Mouse (Mus musculus) large intestine, adult 2 months (tissue): ENCODE results near the gene Pla2g2c. TPM values are rescaled to one million over a fixed set of nuclear protein-coding genes. Genes with fewer than 3 reads are reported as not detected.

ENCODE experiments used
- DNase-seq: peaks from one replicate; pipeline ENCODE4 v3.0.0-alpha.2; 2012; ENCODE audit warnings: low read depth, low spot score
- WGBS: fragments of 180-500 bp; shearing (Covaris S2); methylation state at CpG from one replicate; pipeline ENCODE4 v1.1.7; 2018; 5-methylcytosine and 5-hydroxymethylcytosine counted together
- polyA plus RNA-seq: library from polyadenylated mRNA; depleted of rRNA; stranded (reverse); fragments of >200 nt; gene quantifications from 2 replicates; pipeline ENCODE4 v1.2.3, GENCODE M21; 2012

Pla2g2c gene
- polyA plus RNA-seq, 1 experiment = 0.45 TPM

DNA sequence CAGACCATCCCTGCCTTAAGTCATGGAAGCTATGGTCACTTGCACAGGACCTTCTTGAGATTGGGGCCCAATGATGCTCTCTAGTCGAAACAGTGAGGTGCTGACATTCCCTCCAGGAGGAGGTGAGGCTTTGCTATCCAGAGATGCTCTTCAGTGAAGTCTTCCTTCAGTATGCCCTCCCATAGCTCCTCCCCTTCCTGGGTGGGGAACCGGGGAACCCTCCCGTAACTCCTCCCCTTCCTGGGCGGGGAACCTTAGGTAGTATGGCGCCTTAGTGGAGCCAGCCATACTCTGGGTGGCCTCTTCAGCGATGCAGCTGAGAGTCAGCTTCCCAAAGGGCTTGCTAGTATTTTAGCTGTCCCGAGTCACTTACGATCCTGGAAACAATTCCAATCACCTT is 18.0 kb upstream of the Pla2g2c start:
- WGBS = 94% methylated on average over 8 of the region's 8 CpGs
- no peak for DNase-seq

DNA sequence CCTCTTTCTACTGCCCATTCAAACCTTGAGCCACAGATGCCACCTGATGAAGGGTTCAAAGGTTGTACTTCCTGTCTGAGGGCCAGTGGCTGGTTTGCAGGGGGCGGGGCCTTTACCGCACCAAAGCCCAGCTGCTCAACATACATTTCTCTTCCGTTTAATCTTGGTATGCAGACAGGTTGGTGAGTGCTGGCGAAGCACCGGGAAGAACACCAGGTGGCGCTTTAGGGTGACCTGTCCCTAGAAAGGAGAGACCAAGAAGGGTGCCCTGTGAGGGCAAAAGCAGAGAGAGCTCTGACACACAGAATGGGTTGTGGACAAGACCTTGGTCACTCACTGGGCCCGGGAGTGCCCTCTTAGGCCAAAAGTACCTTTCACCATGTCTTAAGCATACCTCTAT is 16.0 kb upstream of the Pla2g2c start:
- no peak for DNase-seq
- WGBS = 2% methylated on average over 7 of the region's 7 CpGs

DNA sequence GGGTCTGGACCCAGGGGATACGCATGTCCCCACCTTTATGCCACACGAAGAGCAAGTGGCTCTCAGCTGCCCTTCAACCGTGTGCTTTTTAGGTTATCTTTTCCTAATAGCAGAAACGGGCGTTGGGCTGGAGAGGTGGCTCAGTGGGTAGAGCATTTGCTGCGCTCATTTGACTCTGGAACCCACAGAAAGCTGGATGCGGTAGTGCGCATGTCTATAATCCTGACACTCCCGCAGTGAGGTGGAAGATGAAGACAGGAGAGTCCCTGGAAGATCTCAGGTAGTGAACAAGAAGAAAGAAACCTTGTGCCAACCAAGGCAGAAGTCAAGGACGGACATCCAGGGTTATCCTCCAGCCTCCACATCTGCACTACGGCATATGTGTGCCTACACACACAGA is 15.3 kb upstream of the Pla2g2c start:
- 80% methylated on average over 11 of the region's 11 CpGs for WGBS
- DNase-seq = no peak

DNA sequence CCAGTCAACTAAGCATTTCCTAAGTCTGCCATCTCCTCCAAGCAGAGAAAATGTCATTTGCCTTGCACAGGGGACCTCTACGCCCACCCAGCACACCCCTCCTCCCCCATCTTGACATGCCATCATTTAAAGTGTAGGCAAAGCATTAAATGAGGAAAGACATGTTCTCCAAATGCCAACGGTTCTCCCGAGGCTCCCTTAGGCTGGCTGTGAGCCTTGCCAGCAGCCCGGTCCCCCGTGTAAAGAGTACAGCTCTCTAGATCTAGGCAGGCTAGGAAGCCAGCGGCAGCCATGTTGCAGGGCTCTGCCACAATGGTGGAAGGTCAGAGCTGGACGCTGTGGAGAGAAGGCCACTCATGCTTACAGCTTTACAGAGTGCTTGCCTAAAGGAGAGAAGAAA is 14.6 kb upstream of the Pla2g2c start:
- 71% methylated on average over 7 of the region's 7 CpGs for WGBS
- no peak for DNase-seq

DNA sequence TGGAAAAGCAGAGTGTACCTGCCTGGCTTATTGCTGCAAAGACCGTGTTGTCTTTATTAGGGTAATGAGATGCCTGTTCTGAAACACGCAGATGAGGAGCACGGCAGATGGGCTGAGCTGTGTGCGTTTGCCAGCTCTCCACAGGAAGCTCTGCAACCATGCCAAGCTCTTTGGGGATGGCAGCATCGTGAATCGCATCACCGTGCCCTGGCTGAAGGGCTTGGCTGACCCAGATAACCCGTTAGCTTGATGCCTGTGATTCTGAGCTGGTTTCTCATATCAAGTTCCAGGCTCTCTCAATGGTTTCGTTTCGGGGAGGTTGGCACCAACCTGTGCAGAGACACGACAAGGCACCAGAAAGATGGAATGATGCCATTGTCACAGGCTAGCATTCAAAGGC is 14.0 kb upstream of the Pla2g2c start:
- 83% methylated on average over 11 of the region's 11 CpGs for WGBS
- DNase-seq = no peak

DNA sequence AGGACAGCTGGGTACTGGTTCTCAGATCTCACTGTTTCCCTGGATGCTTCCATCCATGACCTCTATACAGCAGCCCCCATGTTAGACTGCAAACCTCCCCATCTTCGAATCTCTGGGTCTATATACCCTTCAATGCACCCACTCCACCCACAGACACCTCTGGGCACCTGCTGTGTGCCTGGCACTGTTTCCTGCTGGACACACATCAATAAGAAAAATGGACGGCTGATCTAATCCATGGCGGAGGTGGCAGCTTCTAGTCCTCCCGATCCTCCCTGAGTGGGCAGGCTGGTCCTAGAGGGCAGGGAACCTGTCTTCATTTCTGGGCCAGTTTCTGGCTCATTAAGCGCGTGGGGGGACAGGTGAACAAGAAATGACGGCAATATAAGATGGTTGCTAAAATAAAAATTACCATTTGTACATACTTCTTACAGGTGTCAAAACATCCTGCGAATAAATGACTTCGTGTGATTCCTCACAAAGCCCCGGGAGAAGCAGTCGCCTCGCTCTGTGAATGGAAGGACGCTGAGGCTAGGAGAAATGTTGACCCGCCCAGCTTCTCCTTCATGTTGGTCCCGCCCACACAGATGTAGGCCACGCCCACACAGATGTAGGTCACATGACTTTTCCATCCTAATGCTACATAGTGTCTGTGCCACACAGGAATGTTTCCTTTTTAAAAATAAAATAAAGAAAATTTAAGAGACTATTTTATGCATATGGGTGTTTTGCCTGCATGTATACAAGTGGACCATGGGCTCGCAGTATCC is 13.4 kb upstream of the Pla2g2c start:
- WGBS = 61% methylated on average over 17 of the region's 17 CpGs
- DNase-seq = no peak

DNA sequence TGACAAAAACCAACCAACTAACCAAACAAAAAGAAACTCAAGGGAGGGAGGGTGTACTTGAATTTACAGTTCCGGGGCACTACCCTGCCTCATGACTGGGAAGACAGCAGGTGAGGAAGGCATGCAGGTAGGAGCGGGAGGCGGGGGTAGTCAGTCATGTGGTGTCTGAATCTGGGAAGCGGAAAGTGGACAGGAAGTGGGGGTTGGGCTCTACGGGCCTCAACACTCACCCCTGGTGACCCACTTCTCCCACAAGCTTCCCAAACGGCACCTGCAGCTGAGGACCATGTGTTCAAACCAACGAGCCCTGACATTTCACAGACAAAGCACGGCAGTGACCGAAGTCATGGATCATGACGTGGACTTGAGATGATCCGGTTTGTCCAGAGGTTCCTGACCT is 12.5 kb upstream of the Pla2g2c start:
- 80% methylated on average over 11 of the region's 11 CpGs for WGBS
- no peak for DNase-seq

DNA sequence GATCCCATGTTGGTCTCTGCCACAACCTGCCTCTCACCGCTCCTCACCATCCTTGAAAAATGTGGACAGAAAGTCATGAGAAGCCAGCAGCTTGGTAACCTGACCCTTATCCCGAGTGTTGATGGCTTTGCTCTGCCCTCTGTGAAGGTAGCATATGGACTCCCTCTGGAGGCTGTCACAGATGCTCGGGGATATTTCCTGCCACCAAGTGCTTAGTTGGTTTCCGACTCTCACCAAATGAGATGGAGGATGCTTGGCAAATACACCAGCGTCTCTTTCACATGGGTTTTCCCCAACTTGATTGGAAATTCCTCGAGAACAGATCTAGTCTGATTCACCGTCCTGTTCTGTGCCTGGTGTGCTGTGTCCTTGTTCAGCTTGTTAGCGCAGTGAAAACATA is 12.0 kb upstream of the Pla2g2c start:
- no peak for DNase-seq
- WGBS = 75% methylated on average over 8 of the region's 8 CpGs

DNA sequence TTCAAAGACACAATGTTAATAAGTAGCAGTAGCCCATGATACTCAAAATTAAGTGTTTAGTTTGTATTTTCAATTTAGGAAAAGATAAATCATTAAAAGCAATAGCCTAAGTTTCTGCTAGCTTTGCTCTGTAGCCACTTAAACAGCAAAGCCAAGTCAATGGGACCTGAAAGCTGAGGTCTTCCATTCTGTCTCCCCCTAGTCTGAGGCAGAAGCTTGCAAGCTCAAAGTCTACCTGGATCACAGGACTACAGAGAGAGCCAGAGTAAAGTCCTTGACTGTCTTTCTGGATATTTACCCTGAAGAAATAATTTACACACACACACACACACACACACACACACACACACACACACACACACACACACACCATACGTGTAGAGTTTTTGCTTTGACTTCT is 10.4 kb upstream of the Pla2g2c start:
- WGBS = 64% methylated on average over 1 of the region's 1 CpGs
- no peak for DNase-seq

DNA sequence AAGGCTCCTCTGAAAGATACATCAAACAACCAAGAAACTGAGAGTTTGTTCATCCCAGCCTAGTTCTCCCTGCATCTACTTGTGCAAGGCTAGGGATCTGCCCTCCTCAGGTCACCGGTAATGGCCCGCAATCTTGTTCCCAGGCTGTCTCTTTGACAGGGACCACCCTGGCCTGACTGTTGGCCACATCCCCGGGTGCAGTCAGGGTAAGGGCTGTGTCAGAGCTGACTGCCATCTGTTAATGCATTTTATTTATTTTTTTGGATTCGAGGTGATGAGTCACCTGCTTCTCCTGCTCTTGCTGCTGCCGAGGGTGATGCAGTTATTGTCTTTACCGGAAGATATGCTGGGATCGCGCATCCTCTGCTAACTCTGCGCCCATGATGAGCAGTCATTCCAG is 7.9 kb upstream of the Pla2g2c start:
- no peak for DNase-seq
- 81% methylated on average over 9 of the region's 9 CpGs for WGBS

DNA sequence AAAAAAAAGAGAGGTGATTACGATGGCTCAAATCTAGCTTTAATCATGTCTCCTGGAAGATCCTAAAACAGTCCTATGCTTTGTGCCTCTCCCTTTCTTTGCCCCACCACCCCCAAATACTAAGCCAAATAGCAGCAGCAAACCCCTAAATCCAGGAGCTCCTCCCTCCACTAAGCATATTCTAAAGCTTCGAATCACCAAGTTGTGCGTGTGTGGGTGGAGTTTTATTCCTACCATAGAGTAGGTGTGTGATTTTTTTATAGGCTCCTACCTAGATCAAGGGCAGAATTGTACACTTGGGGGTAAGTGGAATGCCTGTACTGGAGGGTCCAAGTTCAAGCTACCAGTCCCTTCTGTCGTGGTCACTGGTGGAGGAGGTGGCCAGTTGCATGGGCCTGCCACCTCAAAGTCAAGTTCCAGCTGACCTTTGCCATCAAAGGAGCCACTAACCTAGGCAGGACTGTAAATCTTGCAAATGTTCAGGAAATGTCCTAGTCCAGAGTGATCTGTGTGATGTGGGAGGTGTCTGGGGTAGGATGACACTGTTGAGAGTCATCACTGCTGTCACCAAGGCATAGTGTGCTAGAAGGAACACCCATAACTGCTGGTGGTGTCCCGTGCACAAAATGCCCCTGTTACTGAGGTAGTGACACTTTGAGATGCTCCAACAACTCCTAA is 5.9 kb upstream of the Pla2g2c start:
- DNase-seq = no peak
- WGBS = 46% methylated on average over 5 of the region's 5 CpGs

DNA sequence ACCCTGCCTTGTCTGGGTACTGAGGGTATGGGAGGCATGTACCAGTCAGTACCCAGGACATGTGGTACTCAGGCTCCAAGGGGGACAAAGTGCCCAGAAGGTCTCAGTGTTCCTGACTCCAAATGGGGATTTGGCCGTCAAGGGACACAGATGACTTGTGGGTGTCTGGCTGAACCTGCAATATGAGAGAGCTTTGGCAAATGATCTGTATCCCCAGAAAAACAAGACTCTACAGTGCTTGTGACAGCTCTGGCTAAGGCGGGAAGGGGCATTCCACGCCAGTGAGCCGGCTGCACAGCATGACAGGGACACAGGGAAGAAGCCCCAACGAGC is 5.4 kb upstream of the Pla2g2c start:
- WGBS = 96% methylated on average over 5 of the region's 5 CpGs
- no peak for DNase-seq

DNA sequence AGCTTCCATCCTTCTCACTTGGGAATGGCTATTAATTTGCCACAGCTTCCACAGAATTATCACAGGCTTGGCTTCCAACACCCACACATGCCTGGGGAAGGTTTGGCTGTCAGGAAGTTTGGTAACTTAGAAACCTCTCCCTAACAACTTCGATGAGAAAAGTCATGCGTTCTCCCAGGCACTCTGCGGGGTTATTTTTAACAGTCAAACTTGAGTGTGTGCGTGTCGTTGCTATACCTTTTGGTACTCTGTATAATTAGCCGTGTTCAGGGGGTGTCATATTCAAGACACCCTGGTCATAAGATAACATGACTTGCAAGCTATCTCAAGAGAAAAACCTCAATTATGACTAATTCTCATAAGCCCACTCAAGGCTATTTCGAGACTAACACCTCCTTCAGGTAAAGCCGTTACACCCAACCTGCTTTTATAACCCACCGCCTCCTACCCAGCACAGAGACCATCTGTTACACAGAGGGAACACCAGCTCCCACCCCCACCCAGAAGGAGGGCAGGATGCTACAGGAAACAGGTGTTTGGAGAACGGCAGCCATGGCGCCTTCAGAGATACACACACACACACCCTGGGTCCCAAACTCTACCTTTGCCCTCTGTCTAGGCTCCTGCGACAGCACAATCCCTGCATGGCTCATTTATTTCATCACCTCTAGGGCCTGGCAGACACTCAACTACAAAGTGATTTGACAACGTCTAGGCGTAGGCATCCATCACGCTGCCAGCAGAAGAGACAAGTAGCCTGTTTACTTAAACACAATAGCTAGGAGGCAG is 905 bp upstream of the Pla2g2c start:
- no peak for DNase-seq
- 33% methylated on average over 15 of the region's 15 CpGs for WGBS

DNA sequence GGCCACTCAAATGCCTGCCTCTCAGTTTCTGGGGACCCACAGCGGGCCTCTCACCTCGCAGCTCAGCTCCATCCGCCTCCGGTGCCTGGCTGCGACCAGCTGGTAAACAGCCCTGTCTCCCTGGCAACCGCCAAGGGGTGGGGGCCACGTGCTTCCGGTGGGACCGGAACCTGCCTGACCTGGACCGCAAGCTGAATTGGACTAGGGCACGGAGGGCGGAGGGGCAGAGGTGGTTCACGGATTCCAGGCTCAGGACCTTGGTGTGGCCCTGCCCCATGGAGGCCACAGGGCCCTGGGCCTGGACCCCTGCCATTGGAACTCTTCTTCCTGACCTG is 502 bp downstream of the Pla2g2c start:
- 17% methylated on average over 13 of the region's 13 CpGs for WGBS
- no peak for DNase-seq

DNA sequence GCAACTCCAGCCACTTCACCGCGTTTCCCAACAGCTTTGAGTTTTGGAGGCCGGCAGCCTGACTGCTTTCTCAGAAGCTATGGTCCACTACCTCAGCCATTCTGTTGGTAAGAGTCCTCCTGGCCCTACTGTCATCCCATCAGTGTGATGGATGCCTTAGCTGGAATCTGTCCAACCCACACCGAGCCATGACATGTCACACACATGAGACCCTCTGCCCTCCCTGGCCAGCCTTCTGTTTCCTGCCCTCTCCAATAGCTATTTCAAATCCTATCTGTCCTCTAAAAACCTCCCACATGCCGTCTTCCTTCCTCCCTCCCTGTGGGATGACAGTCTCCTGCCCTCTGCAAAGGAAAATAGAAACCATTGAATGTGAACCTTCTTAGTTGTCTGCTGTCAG is 1.2 kb downstream of the Pla2g2c start:
- WGBS = 86% methylated on average over 5 of the region's 5 CpGs
- DNase-seq = no peak

DNA sequence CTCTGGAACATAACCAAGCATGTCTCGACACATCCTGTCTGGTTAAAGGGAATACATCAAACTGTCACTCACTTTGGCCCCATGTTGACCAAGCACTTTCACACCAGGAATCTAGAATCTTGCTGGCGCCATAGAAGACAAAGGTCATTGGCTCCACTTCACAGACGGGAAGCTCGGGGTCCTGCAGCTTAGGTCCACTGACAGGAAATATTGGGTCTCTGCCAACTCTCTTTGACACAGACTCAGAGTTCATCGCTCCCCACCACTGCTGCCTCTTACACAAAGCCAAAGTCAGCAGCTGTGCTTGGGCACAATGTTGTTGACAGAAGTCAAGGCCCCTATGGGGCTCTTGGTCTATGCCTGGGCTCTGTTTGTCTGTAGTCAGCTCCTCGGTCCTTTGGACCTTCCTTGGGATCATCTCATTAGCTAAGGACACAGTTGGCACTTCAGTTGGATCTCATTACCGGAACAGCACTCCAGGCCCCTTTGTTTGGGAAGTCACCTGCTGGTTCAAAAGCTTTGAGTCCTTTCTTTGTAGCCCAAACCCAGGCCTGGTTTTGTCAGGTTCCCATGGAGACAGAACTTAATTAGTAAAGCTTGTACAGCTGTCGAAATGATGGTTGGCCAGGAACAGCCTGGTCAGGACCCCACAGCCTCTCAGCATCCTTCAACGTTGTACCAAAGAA is 4.6 kb downstream of the Pla2g2c start:
- WGBS = 68% methylated on average over 9 of the region's 9 CpGs
- no peak for DNase-seq

DNA sequence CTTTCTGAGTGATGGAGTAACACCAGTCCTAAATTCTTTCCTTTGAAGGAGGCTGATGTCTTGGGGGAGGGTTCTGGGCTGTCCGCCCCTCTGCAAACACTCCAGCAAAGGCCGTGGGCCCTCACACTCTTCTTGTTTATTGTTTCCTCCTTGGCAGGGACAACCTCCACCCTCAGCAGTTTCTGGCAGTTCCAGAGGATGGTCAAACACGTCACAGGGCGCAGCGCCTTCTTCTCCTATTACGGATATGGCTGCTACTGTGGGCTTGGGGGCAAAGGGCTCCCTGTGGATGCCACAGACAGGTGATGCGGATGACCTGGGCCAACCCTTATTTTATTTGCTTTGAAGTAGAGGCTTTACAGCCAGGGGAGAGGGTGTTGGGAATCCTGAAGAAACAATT is 9.5 kb downstream of the Pla2g2c start:
- no peak for DNase-seq
- WGBS = 34% methylated on average over 7 of the region's 7 CpGs

DNA sequence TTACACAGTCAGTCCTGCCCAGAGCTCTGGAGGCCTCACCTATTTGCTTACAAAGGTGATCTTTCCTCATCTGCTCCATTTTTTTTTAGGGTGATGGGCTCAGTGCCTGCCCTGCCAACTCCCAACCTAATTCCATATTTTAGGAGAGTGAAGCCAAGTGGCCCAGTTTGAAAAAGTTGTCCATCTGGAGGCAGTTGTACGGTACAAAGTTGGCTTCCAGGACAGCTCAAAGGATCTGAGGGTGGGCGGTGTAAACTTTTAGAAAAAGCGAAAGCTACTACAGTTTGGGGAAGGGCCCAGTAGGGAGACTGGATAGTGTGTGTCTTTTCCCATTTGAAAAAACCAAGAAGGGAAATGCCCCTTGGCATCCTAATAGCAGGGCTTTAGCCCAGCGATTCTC is 10.3 kb downstream of the Pla2g2c start:
- DNase-seq = no peak
- WGBS = 90% methylated on average over 4 of the region's 4 CpGs

DNA sequence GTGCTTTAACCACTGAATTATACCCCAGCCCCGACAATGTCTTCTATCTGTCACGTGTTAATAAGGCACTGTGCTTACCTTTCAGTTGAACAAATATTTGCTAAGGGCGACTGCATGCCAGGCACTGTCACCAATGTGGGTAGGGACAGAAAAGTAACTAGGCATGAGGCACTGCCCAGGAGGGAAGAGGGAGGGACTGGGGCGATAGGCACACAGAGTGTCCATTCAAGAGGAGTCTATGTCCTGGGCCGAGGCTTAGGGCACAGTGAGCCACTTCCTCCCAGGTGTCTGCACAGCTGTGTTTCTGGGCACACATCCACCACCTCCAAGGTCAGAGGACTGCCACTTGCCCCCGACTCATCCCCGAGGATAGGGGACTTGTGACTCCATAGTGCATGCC is 12.4 kb downstream of the Pla2g2c start, which contains the start of gene Ubxn10:
TSS of gene Ubxn10 (minus strand) at position 137 of the 400 bp plus-strand sequence.
- 23% methylated on average over 7 of the region's 7 CpGs for WGBS

DNA sequence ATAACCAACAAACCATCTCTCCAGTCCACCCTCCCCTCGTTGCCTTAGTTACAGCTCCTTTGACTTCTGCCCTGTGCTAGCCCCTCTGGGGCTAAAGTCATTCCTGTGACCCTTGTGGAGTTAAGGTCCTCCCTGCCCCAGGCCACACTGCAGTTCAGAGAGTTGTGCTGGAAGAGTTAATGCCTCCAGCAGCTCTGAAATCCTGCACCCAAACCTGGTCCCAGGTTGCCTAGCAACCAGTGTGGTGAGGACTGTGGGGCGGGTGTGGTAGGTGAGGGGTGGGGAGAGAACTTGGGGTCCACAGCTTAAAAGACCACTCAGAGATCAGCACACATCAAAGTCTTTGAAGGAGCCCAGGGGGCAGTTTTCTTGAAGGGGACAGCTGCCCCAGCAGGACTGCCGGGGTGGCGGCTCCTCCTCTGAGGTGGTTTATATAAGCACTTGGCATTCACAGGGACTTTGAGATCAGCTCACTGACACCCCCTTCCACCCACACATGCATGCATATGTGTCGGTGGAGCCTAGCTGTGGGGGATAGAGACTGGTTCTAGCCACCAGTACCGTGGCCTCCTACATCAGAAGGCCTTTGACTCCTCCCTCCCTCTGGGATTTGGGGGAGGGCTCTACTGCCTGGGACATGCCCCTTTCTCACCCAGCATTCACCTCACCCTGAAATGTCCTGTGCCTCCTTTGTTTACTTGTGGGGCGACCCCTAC is 14.7 kb downstream of the Pla2g2c start:
- DNase-seq = no peak
- 37% methylated on average over 7 of the region's 7 CpGs for WGBS

More for the DNA sequence above, 12.4 kb downstream of the Pla2g2c start, which contains the start of gene Ubxn10:
- DNase-seq = no peak
